Mouse (Mus musculus) gastrocnemius, postnatal 4 days (tissue): ENCODE data around the gene Ltbp4. TPM values are rescaled to one million over a fixed set of nuclear protein-coding genes. Genes with fewer than 3 reads are reported as not detected.

Source experiments
- DNase-seq, 2 experiments: peaks; one replicate each; pipeline ENCODE4 v3.0.0; 2021 to 2022; ENCODE audit warnings: low spot score in 2 of 2, mixed read lengths in 2 of 2
- total RNA-seq, 2 experiments: library from RNA; stranded (reverse); gene quantifications; 2 replicates each; pipeline ENCODE4 v1.2.3; 2021

Gene Ltbp4
- total RNA-seq, 2 experiments from 2014 or later: 152 to 169 TPM

DNA sequence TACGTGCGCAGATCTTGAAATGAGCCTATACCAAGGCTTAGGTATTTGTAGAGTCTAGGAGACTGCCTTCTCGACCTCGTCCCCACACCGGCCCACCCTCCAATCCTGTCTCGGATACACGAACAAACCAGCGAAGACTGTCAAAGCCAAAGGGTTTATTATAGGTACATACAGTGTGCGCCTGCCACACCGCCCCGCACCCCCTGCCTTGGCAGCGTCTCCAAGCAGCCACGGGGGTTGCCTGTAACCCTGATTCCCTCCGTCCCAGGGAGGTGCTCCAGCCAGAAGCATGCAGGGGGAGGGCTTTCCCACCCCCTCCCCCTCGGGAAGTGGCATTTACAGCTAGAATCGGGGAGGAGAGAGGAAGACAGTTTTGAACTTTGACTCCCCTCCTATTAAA lies 18.8 kb upstream of the Ltbp4 start:
- peak in 1 of 2 experiments; percentile 15 for DNase-seq

DNA sequence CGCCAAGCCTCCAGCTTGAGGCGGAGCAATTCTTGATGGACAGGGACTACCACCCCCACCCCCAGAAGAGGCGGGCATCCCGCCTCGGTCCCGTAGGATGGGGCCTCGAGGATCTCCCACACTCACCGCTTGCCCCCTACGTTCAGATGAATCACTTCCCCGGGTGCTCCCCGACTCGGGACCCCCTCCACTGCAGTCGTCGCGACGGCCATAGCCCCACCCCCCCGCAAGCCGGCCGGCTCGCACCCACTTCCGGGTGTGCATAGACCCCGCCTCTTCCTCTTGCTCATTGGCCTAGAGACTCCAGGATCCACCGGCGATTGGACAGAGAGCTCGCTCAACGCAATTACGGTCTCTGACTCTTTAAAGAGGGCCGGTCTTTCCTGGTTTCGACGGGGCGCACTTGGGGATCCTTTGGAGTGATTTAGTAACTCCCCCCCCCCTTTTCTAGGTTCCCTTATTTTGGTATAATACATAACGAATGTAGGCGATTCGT lies 18.3 kb upstream of the Ltbp4 start, which contains the start of gene Shkbp1:
Gene Shkbp1, minus strand, starts transcription at position 275 of the 496 bp plus-strand sequence.
- peak; percentile 51 to 81 for DNase-seq

DNA sequence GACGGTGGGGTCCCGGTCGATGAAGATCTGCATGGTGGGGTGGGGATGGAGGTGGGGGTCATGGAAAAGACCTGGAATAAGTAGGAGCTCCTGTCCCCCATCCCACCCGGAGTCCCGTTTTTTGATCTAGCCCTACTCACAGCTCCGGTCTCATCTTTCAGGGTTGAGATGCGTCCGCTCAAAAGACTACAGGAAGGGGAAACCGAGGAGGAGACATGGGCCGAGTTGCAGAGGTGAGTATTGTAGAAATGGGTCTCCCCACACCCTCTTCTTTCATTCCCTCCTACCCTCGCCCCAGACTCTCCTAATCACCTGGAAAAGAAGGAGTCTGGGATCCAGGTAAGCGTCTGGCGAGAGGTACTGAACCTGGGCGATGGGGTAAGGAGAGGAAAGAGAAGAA lies 17.8 kb upstream of the Ltbp4 start:
- no peak for DNase-seq

DNA sequence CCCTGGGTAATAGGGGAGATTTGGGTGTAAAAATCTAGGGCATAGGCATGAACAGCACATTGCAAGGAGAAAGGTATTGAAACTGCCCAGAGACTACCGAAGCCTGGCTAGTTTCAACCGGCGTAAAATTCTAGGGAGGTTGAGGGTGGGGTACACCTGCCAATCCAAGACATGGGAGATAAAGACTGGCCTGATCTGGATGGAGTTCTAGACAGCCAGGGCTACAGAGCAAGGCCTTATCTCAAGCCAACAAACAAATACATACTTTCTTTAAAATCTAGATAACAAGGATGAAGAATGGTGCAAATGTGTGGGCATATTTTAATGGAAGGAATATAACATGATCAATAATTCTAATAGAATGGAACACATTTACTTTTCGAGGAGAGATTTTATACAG lies 17.3 kb upstream of the Ltbp4 start:
- no peak for DNase-seq

DNA sequence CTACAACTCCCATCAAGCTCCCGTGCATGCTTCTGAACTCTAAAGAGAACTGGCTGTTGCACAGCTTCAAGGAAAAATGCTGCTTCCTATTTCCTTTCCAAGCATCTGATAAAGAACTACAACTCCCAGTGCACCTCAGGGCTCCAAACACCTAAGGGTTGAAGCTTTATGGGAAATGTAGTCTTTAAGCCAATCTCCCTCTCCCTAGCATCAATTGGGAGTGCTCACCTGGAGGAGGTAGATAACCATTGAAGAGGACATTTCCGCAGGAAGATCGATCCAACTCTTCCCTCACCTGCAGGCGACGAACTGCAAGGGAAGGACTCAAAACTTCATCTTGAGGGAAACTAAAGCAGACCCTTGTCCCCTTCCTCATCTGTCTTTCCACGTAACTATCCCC lies 16.7 kb upstream of the Ltbp4 start:
- DNase-seq: no peak

DNA sequence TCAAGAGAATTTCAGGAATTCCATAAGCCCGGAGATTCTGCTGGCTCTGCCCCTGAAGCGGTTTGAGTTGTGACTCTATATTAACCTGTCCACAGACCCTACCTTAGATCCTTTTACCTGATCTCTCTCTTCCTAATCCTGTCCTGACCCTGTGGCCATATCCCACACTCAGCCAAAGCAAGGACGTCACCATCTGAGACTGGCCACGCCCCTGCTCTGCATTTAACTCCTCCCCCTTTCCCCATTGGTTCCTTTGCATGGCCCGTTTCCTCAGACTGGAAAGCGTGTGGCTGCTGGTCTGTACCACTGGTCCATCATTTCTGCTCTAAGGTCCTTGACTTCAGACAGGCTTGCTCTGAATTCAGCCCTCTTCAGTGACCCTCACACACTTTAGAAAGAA lies 8.0 kb upstream of the Ltbp4 start:
- no peak for DNase-seq

DNA sequence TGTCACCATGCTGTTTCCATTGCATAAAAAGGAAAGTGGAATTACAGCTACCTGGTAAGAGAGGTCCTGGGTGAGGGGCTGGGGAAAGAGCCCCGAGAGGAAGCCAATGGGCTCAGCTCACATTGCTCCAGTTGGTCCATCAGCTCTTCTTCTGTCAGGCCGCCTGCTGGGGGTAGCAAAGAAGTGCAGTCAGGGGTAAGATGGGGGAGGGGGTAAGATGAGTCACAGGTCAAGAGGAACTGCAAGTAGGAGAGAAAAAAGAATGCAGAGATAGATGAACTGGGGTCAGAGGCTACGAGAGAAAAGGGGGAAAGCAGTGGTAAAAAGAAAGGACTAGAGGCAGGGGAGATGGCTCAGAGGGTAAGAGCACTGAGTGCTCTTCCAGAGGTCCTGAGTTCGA lies 5.1 kb upstream of the Ltbp4 start:
- no peak for DNase-seq

DNA sequence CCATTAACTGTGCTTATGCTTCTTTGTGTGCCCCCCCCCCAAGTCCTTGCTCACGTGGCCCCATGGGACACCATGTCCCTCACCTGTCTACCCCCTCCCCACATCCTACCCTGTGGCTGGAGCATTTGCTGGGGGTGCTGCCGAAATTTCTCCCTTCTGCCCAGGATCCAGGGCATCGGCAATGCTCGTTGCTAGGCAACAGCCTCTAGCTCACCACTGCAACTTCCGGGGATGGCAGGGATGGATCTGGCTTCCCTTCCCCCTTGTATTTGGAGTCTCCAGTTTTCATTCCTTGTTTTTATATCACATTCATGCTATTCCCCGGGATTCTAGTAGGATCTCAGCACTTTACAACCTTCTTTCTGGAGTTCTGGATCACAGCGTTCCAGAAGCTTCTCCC lies 2.0 kb upstream of the Ltbp4 start:
- DNase-seq: no peak

DNA sequence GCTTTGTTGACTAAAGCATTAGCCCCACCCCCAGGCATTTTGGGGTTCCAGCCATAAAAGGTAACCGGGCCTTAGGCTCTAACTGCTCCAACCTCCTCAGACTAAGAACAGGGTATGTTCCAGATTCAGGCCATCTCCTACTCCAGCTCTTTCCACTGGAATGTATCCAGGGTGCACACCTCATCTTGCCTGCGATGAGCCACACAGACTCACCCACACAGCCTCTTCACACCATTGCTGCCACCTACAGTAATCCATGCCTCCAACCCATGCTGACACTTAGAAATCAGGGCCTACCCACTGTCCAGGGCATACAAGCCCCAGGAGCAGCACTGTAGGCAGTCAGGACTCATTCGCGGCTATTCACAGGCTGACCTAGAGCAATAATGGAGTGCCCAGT lies 1.6 kb upstream of the Ltbp4 start:
- no peak for DNase-seq

DNA sequence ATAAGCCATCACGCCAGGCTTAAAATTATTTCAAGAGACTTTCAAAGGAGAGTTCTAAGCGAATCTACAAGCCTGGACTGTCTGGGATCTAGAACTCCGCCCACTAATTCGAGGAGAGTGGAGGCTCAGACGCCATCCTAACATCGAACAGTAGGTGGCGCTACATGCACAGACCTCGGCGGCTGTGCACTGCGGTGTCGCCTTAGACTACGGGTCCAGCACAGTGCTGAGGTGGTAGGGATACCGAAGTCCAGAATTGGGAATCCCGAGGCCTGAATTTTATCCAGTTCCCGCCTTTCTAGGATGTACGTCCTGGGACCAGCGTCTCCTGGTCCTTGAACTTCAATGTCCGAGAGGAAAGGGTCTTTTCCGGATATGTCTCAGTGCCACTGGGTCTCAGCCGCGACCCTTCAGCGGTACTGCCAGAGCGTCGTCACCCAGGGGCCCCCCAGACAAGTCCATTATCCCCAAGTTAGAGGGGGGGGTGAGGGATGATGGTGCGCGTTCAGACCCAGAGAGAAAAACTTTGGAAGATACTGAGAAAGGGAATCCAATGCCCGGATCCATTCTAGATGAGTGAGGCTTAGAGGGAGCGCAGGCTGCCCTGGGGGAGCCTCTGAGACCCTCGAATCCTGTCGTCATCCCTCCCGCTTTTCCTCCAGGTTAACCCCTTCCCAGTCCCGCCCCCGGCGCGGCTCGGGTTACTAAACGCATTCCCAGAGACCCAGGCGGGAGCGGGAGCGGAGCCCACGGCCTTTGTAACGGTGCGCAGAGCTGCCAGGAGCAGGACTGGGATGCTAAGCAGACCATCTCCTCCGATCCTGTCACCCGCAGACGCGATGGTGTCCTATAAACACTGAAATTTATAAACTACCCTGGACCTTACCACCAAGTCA lies 1.3 kb downstream of the Ltbp4 start:
- peak; percentile 83 to 89 for DNase-seq

DNA sequence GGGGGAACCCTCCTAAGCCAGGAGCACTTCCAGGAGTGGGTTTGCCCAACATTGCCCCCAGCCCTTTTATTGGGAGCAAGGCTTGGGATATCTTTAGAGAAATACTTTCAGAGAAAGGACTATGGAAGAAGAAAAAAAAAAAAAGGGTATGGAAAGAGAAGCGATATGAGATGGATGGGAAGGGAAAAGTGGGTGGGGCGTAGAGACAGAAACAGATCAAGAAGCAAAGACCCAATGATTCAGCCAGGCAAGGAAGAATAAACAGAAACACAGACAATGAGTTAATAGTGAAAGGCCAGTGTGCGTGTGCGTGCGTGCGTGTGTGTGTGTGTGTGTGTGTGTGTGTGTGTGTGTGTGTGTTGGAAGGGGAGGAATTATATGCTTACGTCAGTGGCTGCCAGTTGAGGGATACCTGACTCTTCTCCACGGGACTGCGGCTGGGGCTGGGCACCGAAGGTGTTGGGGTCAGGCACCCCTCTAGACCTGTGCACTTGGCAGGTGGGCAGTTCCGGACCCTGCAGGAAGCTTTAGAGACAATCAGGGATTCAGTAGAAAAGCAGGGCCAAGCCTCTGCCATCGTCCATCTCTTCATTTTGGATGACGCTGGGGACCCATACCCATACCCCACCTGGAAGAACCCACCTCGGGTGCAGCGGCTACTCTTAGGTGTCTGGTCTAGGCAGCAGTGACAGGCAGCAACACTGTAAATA lies 2.3 kb downstream of the Ltbp4 start:
- no peak for DNase-seq

DNA sequence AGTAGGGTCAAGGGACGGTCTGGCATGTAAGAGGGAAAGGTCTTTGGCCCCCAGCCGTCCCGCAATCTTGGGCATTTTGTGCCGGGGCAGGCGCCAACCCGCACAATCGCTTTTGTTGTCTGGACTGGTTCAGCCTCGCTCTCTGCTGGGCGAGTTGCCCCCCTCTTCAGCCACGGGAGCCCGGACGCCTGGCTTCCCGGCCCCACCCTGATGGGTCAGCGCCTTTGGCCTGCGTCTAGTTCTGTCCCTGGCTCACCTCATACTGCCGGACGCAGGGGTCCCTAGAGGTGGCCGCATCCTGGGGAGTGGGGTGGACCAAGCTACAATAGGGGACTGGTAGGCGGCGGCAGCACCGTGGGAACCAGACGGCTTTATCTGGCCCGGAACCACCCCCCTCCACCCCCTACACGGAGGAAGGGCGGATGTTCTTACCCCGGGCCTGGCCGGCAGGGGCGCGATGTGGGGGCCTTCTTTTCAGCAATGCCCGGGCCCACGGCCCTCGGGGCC lies 3.0 kb downstream of the Ltbp4 start:
- no peak for DNase-seq

DNA sequence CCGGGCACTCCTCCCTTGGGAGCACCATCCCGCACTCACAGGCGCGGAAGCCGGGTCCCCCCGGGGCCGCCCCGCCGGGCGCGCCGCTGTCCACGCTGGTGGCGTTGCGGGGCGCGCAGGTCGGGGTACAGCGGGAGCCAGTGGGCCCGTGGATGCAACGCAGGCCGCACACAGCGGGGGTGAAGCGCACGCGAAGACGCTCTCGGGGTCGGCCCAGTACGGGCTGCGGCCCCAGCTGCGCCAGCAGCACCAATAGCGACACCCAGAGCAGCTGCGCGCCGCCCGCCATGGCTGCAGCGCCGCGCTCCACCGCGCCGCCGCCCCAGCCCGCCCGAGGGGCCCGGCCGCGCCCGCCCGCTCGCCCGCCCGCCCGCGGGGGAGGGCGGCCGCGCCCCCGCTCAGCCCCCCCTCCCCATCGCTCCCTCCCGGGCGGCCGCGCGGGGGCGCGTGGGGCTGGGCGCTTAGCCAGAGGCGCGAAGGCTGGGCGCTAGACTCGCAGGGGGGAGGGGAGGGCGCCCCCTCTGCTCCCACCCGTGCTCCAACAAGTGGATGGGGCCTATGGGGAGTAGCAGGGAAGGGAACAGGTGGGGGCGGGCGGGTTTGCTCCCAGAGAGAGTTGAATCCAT lies 4.1 kb downstream of the Ltbp4 start:
- peak in 1 of 2 experiments; percentile 56 for DNase-seq

DNA sequence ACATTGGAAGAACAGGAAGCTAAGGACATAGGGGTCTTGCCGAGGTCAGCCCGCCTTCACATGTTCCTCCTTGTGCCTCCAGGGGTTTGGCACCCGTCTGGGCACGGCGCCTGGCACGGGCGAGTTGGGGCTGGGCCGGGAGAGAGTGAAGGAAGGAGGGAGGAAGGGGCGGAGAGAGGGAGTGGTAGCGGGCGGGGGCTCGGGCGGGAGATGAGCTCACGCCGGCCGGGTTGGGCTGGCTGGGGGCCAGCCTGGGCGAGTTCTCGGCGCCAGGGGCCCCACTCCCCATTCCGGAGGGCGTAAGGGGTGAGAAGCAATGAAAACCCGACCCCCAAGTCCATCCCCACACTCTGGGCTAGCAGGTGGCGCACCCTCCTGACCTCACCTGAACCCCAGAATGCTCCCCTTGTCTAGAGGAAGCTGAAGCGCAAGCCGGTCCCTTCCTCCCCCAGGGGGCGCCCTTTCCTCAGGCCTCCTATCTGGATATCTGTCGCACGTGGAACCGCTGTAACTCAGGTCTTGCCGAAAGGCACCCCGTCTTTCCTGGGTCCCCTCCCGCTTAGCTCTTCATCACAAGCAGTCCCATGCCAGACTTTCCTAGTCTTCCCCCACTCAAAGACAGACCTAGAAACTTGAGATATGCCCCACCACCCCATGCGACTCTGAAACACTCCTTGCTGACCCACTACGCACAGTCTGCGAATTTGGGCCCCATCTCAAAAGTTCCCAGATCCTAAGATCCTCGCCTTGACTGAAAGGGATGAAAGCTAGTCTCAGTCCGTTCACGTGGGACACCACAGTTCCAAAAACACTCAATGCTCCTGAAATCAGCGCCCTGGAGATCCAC lies 4.9 kb downstream of the Ltbp4 start:
- DNase-seq: peak; percentile 87 to 92

DNA sequence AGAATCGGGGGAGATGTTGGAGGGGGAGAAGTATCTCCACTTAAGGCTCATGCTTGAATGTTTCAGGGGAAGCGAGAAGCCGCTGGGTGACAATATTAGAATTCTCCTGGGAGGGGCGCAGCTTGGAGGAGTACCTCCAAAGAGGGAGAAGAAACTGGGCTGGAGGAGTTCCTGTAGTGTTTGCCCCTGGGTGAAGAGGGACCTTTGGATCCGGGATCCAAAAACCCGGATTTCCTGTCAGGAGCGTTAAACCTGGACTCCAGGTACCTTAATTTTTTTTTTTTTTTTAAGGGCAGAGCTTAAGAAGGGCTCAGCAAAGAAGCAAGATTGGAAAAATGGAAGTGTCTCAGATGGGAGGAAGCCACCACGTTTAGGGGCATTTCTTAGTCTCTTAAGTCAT lies 5.6 kb downstream of the Ltbp4 start:
- no peak for DNase-seq

DNA sequence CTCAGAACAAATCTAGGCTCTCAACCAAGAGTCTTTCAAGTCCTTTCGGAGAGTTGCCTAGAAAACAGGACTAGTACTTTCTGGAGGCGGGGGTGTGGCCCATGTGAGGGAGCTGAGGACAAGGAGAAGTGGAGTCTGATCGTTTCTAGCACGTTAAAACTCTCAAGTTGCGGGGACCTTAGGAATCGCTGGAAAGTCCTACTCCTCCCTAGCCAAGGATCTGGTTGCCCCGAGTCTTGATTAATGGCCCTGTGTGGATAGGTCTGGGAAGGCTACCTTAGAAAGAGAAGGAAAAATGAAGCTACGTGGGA lies 6.0 kb downstream of the Ltbp4 start:
- DNase-seq: peak in 1 of 2 experiments; percentile 55

DNA sequence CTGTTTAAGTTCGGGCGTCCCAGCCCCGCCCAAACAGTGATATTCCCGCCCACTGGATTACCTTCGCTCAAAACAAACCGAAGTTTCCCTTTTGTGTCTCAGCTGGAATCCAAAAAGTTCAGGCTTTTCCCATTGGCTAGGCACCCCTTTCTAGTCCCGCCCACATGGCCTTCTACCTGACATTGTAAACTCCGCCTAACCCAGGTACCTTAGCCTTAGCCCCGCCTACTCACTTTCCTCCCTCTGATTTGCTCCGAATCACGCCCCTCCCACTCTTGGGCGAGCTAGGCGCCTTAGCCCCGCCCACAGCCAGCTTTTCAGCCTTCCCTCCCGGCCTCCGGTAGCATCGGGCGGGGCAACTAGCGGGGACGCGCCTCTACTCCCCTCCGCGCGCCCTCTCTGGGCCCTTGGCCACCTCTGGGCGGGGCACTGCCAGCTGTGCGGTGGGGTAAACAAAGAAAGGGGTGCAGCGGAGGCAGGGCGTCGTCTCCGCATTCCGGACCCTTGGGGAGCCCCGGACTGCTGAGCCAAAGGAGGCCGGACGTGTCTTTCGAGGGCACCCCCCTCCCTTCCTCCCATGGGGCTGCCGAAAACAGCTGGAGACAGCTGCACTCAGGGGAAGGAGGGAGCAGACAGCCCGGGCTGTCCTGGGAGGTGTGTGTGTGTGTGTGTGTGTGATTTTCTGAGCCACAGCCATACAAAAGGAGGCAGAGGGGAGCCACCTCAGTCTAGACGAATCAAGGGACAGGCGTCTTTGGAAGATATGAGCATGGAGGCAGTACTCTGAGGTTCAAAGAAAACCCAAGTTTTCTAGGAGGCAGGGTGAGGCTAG lies 6.6 kb downstream of the Ltbp4 start:
- peak; percentile 82 to 91 for DNase-seq

DNA sequence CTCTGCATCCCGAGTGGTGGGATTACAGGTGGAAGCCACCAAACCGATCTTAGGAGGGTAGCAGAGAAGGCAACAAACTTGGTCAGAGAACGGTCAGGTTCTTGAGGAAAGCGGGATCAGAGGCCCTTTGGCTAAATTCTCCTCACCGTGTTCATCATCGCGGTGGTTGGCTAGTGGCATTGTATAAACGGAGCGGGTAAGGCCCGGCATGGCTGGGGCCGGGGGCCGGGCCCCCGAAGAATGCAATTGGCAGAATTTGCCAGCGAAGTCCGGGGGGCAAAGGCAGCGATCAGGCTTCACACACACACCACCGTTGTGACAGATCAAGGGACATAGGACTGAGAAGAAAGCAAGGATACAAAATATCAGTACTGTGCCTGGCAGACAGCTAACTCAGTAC lies 7.5 kb downstream of the Ltbp4 start:
- DNase-seq: no peak

DNA sequence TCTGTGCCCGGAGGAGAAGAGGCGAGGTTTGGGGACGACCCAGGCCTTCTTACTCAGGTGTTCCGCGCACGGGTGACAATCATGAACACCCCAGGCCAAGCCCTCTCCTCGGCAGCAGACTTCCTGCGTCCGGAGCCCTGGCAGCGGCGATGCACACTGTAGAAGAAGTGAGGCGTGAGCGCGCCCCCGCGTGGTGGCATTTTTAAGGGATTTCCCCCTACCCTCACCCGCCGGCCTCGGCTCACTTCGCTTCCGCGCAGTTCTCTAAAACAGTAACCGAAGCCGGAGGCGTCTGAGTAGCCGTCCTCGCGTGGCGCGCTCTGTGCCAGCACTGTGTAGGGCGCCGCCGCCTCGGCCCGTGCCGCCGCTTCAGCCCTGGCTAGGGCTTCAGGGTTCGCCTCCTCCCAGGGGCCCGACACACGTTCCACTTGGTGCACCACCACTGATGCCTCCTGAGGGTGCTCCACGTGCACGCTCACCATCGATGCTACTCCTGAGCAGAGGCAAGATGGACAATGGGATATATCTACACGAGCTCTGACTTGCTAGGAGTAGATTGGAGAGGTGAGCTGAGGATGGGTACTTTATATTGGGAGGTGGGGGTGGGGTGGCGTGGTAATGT lies 8.1 kb downstream of the Ltbp4 start:
- peak; percentile 85 to 91 for DNase-seq
